34 mouse cellular contexts compared by ENCODE assay signal in genomic region chr15:99011946-99012345, GRCm38 (mm10). TPM values are rescaled to one million over a fixed set of nuclear protein-coding genes. Genes with fewer than 3 reads are reported as not detected.
A peak's percentile ranks its signal among the peaks of the same experiment; 100 is the strongest.
DNase-seq lines count a peak whose midpoint lies in the region; ATAC-seq and TF ChIP-seq lines count a peak whose summit lies in the region.
"Had no signal": no experiment of that assay in that cellular context is flagged by ENCODE, and none has a peak within 500 bp of the region (broad histone marks: within the 10 kb centered on the region; RNA-seq: fewer than 3 reads in every experiment).

No protein-coding gene starts in this region.

- no peak overlapping the region for H3K4me2 ChIP-seq in embryonic facial prominence, embryonic 13.5 days
- H3K4me2 ChIP-seq in limb, embryonic 14.5 days (replicated peaks; ENCODE audit: low read depth, low read length, severe bottlenecking): no peak overlapping the region
- H3K4me2 ChIP-seq: forebrain, embryonic 13.5 days; heart, embryonic 13.5 days; hindbrain, embryonic 14.5 days had no signal

- WGBS in embryonic facial prominence, embryonic 13.5 days: 64% methylated on average over 3 of the region's 3 CpGs
- WGBS in embryonic facial prominence, embryonic 10.5 days: 82% methylated on average over 3 of the region's 3 CpGs
- WGBS in limb, embryonic 14.5 days: 63% methylated on average over 3 of the region's 3 CpGs
- WGBS in limb, embryonic 10.5 days: 89% methylated on average over 3 of the region's 3 CpGs

- no peak for ATAC-seq in embryonic facial prominence, embryonic 13.5 days (ENCODE audit: insufficient number of reproducible peaks, insufficient read depth, low FRiP score, low TSS enrichment, low read depth)
- ATAC-seq in limb, embryonic 14.5 days (ENCODE audit: low FRiP score, low read depth): no peak
- no peak for ATAC-seq in megakaryocyte, adult 5-6 weeks (ENCODE audit: poor library complexity, severe bottlenecking)
- ATAC-seq in cerebellum, adult (ENCODE audit: insufficient number of reproducible peaks, low FRiP score, low TSS enrichment): no peak
- ATAC-seq: activated CD4-positive, CD25-positive, alpha-beta regulatory T cell, adult 4 months; forebrain, embryonic 13.5 days; forebrain, embryonic 16.5 days; hindbrain, postnatal 0 days; inflammation-experienced regulatory T-cells, adult 6 months had no signal

- 0 out of 2 replicates have a peak, but pooled peaks cover 4% of the 10 kb centered on the region for H3K4me1 ChIP-seq in embryonic facial prominence, embryonic 13.5 days
- H3K4me1 ChIP-seq in embryonic facial prominence, embryonic 10.5 days: 0 out of 2 replicates have a peak, but pooled peaks cover 5% of the 10 kb centered on the region
- H3K4me1 ChIP-seq in limb, embryonic 14.5 days (ENCODE audit: control insufficient read depth, insufficient read depth, low read length): 0 out of 2 replicates have a peak, but pooled peaks cover 8% of the 10 kb centered on the region
- H3K4me1 ChIP-seq in limb, embryonic 10.5 days: no peaks in the 10 kb centered on the region
- H3K4me1 ChIP-seq: forebrain, embryonic 10.5 days; forebrain, embryonic 13.5 days had no signal

- no peak overlapping the region for H3K4me3 ChIP-seq in embryonic facial prominence, embryonic 13.5 days
- no peak overlapping the region for H3K4me3 ChIP-seq in embryonic facial prominence, embryonic 10.5 days
- H3K4me3 ChIP-seq in limb, embryonic 14.5 days (replicated peaks; ENCODE audit: low read length): no peak overlapping the region
- H3K4me3 ChIP-seq in limb, embryonic 10.5 days: no peak overlapping the region
- H3K4me3 ChIP-seq: forebrain, embryonic 10.5 days; forebrain, embryonic 13.5 days; heart, adult 2 months; heart, embryonic 10.5 days; heart, embryonic 13.5 days had no signal

- peak overlapping the region; percentile 76 for H3K27ac ChIP-seq in embryonic facial prominence, embryonic 13.5 days
- H3K27ac ChIP-seq in embryonic facial prominence, embryonic 10.5 days (replicated peaks): no peak overlapping the region
- 0 out of 2 replicates have a peak overlapping the region, but pooled peaks have one; percentile 5 for H3K27ac ChIP-seq in limb, embryonic 14.5 days (replicated peaks; ENCODE audit: low read depth, low read length)
- H3K27ac ChIP-seq in limb, embryonic 10.5 days: no peak overlapping the region
- H3K27ac ChIP-seq: forebrain, embryonic 10.5 days; forebrain, embryonic 13.5 days; heart, adult 2 months; heart, embryonic 10.5 days; heart, embryonic 13.5 days; hindbrain, embryonic 14.5 days; hindbrain, postnatal 0 days had no signal

- H3K36me3 ChIP-seq in embryonic facial prominence, embryonic 13.5 days: no peaks in the 10 kb centered on the region
- H3K36me3 ChIP-seq in embryonic facial prominence, embryonic 10.5 days (replicated peaks): no peaks in the 10 kb centered on the region
- no peaks in the 10 kb centered on the region for H3K36me3 ChIP-seq in limb, embryonic 14.5 days (ENCODE audit: control insufficient read depth, insufficient read depth, low read length)
- H3K36me3 ChIP-seq in limb, embryonic 10.5 days: no peaks in the 10 kb centered on the region
- H3K36me3 ChIP-seq: forebrain, embryonic 10.5 days; heart, embryonic 10.5 days; heart, embryonic 13.5 days had no signal

- no peak overlapping the region for H3K9ac ChIP-seq in embryonic facial prominence, embryonic 13.5 days
- no peak overlapping the region for H3K9ac ChIP-seq in limb, embryonic 14.5 days (ENCODE audit: low read depth, low read length, severe bottlenecking)
- H3K9ac ChIP-seq: forebrain, embryonic 13.5 days; heart, embryonic 13.5 days; hindbrain, embryonic 14.5 days had no signal

- TF ChIP-seq POLR2A in limb, embryonic 14.5 days (IDR thresholded peaks at IDR 0.05; ENCODE audit: borderline replicate concordance, extremely low read depth, insufficient read depth, insufficient read length): no peak

- DNase-seq in embryonic facial prominence, embryonic 10.5 days (ENCODE audit: low spot score): no peak
- DNase-seq in limb, embryonic 14.5 days (ENCODE audit: low spot score): no peak
- DNase-seq in limb, embryonic 10.5 days (ENCODE audit: low spot score): no peak
- peak; percentile 86 for DNase-seq in adipocyte (ENCODE audit: low spot score)
- DNase-seq: adrenal gland, adult 2 months; adrenal gland, postnatal 14 days; cerebellum, adult 11-12 months; cerebellum, adult 8-10 months; cerebellum, postnatal 10 days; cerebellum, postnatal 36 days; embryo, embryonic 11 days; gastrocnemius, postnatal 10 days; gastrocnemius, postnatal 36 days; heart, adult 2 months; heart, postnatal 14 days; heart, postnatal 4 days had no signal

- H3K27me3 ChIP-seq in embryonic facial prominence, embryonic 13.5 days: no peaks in the 10 kb centered on the region
- no peaks in the 10 kb centered on the region for H3K27me3 ChIP-seq in embryonic facial prominence, embryonic 10.5 days (replicated peaks; ENCODE audit: low read depth, poor library complexity, severe bottlenecking)
- no peaks in the 10 kb centered on the region for H3K27me3 ChIP-seq in limb, embryonic 14.5 days (ENCODE audit: control insufficient read depth, insufficient read depth, low read length)
- no peaks in the 10 kb centered on the region for H3K27me3 ChIP-seq in limb, embryonic 10.5 days (ENCODE audit: low read depth, poor library complexity, severe bottlenecking)
- H3K27me3 ChIP-seq: forebrain, embryonic 13.5 days; heart, embryonic 13.5 days had no signal

- no peaks in the 10 kb centered on the region for H3K9me3 ChIP-seq in embryonic facial prominence, embryonic 13.5 days
- no peaks in the 10 kb centered on the region for H3K9me3 ChIP-seq in embryonic facial prominence, embryonic 10.5 days
- H3K9me3 ChIP-seq in limb, embryonic 14.5 days (ENCODE audit: control insufficient read depth, low read length): no peaks in the 10 kb centered on the region
- H3K9me3 ChIP-seq in limb, embryonic 10.5 days (replicated peaks): no peaks in the 10 kb centered on the region
- H3K9me3 ChIP-seq: forebrain, embryonic 10.5 days; forebrain, embryonic 13.5 days; heart, embryonic 10.5 days; heart, embryonic 13.5 days had no signal

RNA-seq across cellular contexts. Expression of gene Tuba1c, which starts 17.7 kb away (rescaled TPM):
- polyA plus RNA-seq in embryonic facial prominence, embryonic 13.5 days (2015; fragmentation: Nextera tagmentation; extraction: Ambion mirVana): 109 and 124 TPM in 2 replicates
- 141 and 144 TPM in 2 replicates for polyA plus RNA-seq in embryonic facial prominence, embryonic 10.5 days (2016; fragmentation: Nextera tagmentation; extraction: Ambion mirVana)
- 192 and 293 TPM in 2 replicates for polyA plus RNA-seq in limb, embryonic 14.5 days (2012; rRNA removed)
- 150 and 162 TPM in 2 replicates for polyA plus RNA-seq in limb, embryonic 14.5 days (2014; fragmentation: Nextera tagmentation; extraction: Ambion mirVana)
- polyA plus RNA-seq in limb, embryonic 10.5 days (2016; fragmentation: Nextera tagmentation; extraction: Ambion mirVana): 133 and 138 TPM in 2 replicates
- total RNA-seq in megakaryocyte, adult 5-6 weeks (2015): 232 and 270 TPM in 2 replicates
- 124 and 128 TPM in 2 replicates for total RNA-seq in megakaryocyte, adult 5-6 weeks (2017)

RNA-seq across cellular contexts. Expression of gene Prph, which starts 43.0 kb away (rescaled TPM):
- 1.8 and 7.1 TPM in 2 replicates for polyA plus RNA-seq in embryonic facial prominence, embryonic 13.5 days (2015; fragmentation: Nextera tagmentation; extraction: Ambion mirVana)
- 3.7 and 6.3 TPM in 2 replicates for polyA plus RNA-seq in embryonic facial prominence, embryonic 10.5 days (2016; fragmentation: Nextera tagmentation; extraction: Ambion mirVana)
- polyA plus RNA-seq in limb, embryonic 14.5 days (2012; rRNA removed): 2.7 and 4.2 TPM in 2 replicates
- 1.3 and 1.7 TPM in 2 replicates for polyA plus RNA-seq in limb, embryonic 14.5 days (2014; fragmentation: Nextera tagmentation; extraction: Ambion mirVana)
- polyA plus RNA-seq in limb, embryonic 10.5 days (2016; fragmentation: Nextera tagmentation; extraction: Ambion mirVana): 0.16 TPM in 1 of 2 replicates, not detected in the other
- total RNA-seq in megakaryocyte, adult 5-6 weeks (2015): not detected in 2 replicates
- not detected in 2 replicates for total RNA-seq in megakaryocyte, adult 5-6 weeks (2017)
- total RNA-seq: granulocyte monocyte progenitor cell, adult 5-6 weeks had no signal
- polyA plus RNA-seq: activated CD4-positive, CD25-positive, alpha-beta regulatory T cell, adult 4 months; inflammation-experienced regulatory T-cells, adult 6 months had no signal

RNA-seq across cellular contexts. Expression of gene Tuba1a, which starts 58.4 kb away (rescaled TPM):
- polyA plus RNA-seq in embryonic facial prominence, embryonic 13.5 days (2015; fragmentation: Nextera tagmentation; extraction: Ambion mirVana): 1,291 and 1,480 TPM in 2 replicates
- polyA plus RNA-seq in embryonic facial prominence, embryonic 10.5 days (2016; fragmentation: Nextera tagmentation; extraction: Ambion mirVana): 2,739 and 2,840 TPM in 2 replicates
- polyA plus RNA-seq in limb, embryonic 14.5 days (2012; rRNA removed): 1,030 and 1,250 TPM in 2 replicates
- polyA plus RNA-seq in limb, embryonic 14.5 days (2014; fragmentation: Nextera tagmentation; extraction: Ambion mirVana): 1,263 and 1,288 TPM in 2 replicates
- polyA plus RNA-seq in limb, embryonic 10.5 days (2016; fragmentation: Nextera tagmentation; extraction: Ambion mirVana): 1,294 and 1,475 TPM in 2 replicates
- total RNA-seq in megakaryocyte, adult 5-6 weeks (2015): 118 and 120 TPM in 2 replicates
- total RNA-seq in megakaryocyte, adult 5-6 weeks (2017): 64.2 and 66.5 TPM in 2 replicates

RNA-seq across cellular contexts. Expression of gene Gm49450, which starts 58.6 kb away (rescaled TPM):
- not detected in 2 replicates for polyA plus RNA-seq in embryonic facial prominence, embryonic 13.5 days (2015; fragmentation: Nextera tagmentation; extraction: Ambion mirVana)
- not detected in 2 replicates for polyA plus RNA-seq in embryonic facial prominence, embryonic 10.5 days (2016; fragmentation: Nextera tagmentation; extraction: Ambion mirVana)
- 15.1 and 159 TPM in 2 replicates for polyA plus RNA-seq in limb, embryonic 14.5 days (2012; rRNA removed)
- polyA plus RNA-seq in limb, embryonic 14.5 days (2014; fragmentation: Nextera tagmentation; extraction: Ambion mirVana): not detected in 2 replicates
- not detected in 2 replicates for polyA plus RNA-seq in limb, embryonic 10.5 days (2016; fragmentation: Nextera tagmentation; extraction: Ambion mirVana)
- 0.25 and 0.64 TPM in 2 replicates for total RNA-seq in megakaryocyte, adult 5-6 weeks (2015)
- not detected in 2 replicates for total RNA-seq in megakaryocyte, adult 5-6 weeks (2017)
- total RNA-seq: adrenal gland, postnatal 14 days; adrenal gland, postnatal 4 days; gastrocnemius, adult 18-20 months; gastrocnemius, postnatal 10 days; gastrocnemius, postnatal 36 days; granulocyte monocyte progenitor cell, adult 5-6 weeks; heart, adult 2 months; heart, postnatal 14 days; heart, postnatal 4 days had no signal
- polyA plus RNA-seq: activated CD4-positive, CD25-positive, alpha-beta regulatory T cell, adult 4 months; embryonic facial prominence, embryonic 11.5 days; forebrain, embryonic 10.5 days; forebrain, embryonic 13.5 days; forebrain, embryonic 16.5 days; heart, embryonic 10.5 days; heart, embryonic 13.5 days; heart, embryonic 16.5 days; hindbrain, embryonic 11.5 days; hindbrain, embryonic 14.5 days; hindbrain, postnatal 0 days; inflammation-experienced regulatory T-cells, adult 6 months had no signal

Comparison
In these comparisons a context has a peak if more than half of its experiments do, and no peak if none do; other contexts are left out.
1. H3K27ac ChIP-seq: peak in embryonic facial prominence, embryonic 13.5 days (single experiment) and limb, embryonic 14.5 days (single experiment); none in embryonic facial prominence, embryonic 10.5 days (single experiment) and limb, embryonic 10.5 days (single experiment).